Mouse (Mus musculus): Measurements from ENCODE around the gene Apela.

GRCm38 (mm10) chr8:64987731-64988130 lies 49.4 kb downstream of the Apela start, which contains the start of gene Trim75:
- TF ChIP-seq CTCF (IDR thresholded peaks at IDR 0.05; ENCODE audit: extremely low read depth, insufficient read depth, insufficient read length, insufficient replicate concordance): no peak
- no peak for TF ChIP-seq POLR2A (IDR thresholded peaks at IDR 0.05; ENCODE audit: low read depth, low read length)

Measured in spleen, adult 2 months (tissue).